Mouse (Mus musculus): ENCODE results near the gene Moap1. TPM values are rescaled to one million over a fixed set of nuclear protein-coding genes. Genes with fewer than 3 reads are reported as not detected.

The Moap1 gene
- polyA plus RNA-seq, 1 experiment from 2014 or later, result 47.0 TPM

GRCm38 (mm10) chr12:102729855-102730797, 13.3 kb downstream of the Moap1 start:
- no peaks in the 10 kb centered on the region for H3K27me3 ChIP-seq (replicated peaks; ENCODE audit: control insufficient read depth, insufficient read depth, low read length)
- peak overlapping the region; percentile 5; the same call in 1 of the 2 replicates for H3K4me3 ChIP-seq (ENCODE audit: low read depth, low read length)
- H3K4me1 ChIP-seq (ENCODE audit: control insufficient read depth, insufficient read depth, low read length), result peaks cover 15% of the 10 kb centered on the region
- H3K36me3 ChIP-seq (ENCODE audit: control insufficient read depth, insufficient read depth, low read length), result no peaks in the 10 kb centered on the region
- H3K9me3 ChIP-seq (replicated peaks; ENCODE audit: control insufficient read depth, low read length), result no peaks in the 10 kb centered on the region
- peak overlapping the region; percentile 47 for H3K4me2 ChIP-seq (ENCODE audit: low read length)
- peak overlapping the region; percentile 52 for H3K9ac ChIP-seq (ENCODE audit: low read length)
- H3K27ac ChIP-seq (ENCODE audit: low read depth, low read length), result peak overlapping the region; percentile 87
- WGBS, result 30% methylated on average over 26 of the region's 26 CpGs
- ATAC-seq, result peak; percentile 99
- DNase-seq (ENCODE audit: low spot score), result peak; percentile 97

DNA sequence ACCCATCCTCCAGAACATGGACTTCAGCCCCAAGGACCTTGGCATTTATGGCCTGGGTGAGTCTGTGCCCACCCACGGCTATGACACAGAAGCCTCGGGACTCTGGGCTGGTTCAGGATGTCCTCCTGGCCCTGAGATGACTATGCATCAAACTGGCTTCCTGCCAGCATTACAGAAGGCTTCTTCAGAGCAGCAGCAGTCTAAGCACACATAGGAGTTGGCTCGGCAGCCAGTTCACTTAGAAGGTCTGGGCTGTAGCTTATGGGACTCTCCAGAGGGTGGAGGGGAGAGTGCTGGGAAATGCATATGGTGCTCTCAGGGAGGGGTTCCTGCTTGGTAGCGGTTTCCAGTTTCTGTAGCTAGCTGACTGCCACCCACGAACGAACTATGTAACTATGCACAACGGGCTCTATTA, 17.7 kb downstream of the Moap1 start:
- H3K4me1 ChIP-seq (ENCODE audit: control insufficient read depth, insufficient read depth, low read length), result peaks cover 7% of the 10 kb centered on the region
- DNase-seq (ENCODE audit: low spot score) (no peak), ATAC-seq (no peak)
- H3K36me3 ChIP-seq (ENCODE audit: control insufficient read depth, insufficient read depth, low read length), result no peaks in the 10 kb centered on the region
- no peak overlapping the region for H3K4me2 ChIP-seq (ENCODE audit: low read length)
- H3K9ac ChIP-seq (ENCODE audit: low read length), result no peak overlapping the region
- no peak overlapping the region for H3K27ac ChIP-seq (ENCODE audit: low read depth, low read length)
- no peaks in the 10 kb centered on the region for H3K27me3 ChIP-seq (replicated peaks; ENCODE audit: control insufficient read depth, insufficient read depth, low read length)
- no peak overlapping the region for H3K4me3 ChIP-seq (ENCODE audit: low read depth, low read length)
- 81% methylated on average over 7 of the region's 7 CpGs for WGBS
- H3K9me3 ChIP-seq (replicated peaks; ENCODE audit: control insufficient read depth, low read length), result no peaks in the 10 kb centered on the region

DNA sequence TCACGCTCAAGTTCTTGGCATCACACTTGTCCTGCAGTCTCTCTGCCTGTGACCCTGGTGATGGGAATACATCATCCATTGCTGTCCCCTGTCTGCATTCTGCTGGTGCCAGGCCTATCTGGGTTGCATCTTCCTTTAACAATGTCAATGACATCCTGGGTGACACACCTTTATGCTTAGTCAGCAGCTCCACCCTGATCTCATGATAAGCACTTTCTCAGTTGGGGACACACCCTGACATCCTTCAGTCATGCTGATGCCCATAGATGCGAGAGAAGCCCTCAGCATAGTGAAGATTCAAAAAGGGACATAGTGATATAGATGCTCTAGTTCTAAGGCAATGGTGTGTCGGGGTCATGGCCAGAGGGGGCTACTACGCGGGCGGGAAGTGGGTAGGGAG, 18.3 kb downstream of the Moap1 start:
- no peak overlapping the region for H3K4me3 ChIP-seq (ENCODE audit: low read depth, low read length)
- H3K27ac ChIP-seq (ENCODE audit: low read depth, low read length), result no peak overlapping the region
- no peaks in the 10 kb centered on the region for H3K36me3 ChIP-seq (ENCODE audit: control insufficient read depth, insufficient read depth, low read length)
- no peak for ATAC-seq
- no peak for DNase-seq (ENCODE audit: low spot score)
- H3K4me1 ChIP-seq (ENCODE audit: control insufficient read depth, insufficient read depth, low read length), result peaks cover 4% of the 10 kb centered on the region
- no peak overlapping the region for H3K9ac ChIP-seq (ENCODE audit: low read length)
- no peaks in the 10 kb centered on the region for H3K9me3 ChIP-seq (replicated peaks; ENCODE audit: control insufficient read depth, low read length)
- no peaks in the 10 kb centered on the region for H3K27me3 ChIP-seq (replicated peaks; ENCODE audit: control insufficient read depth, insufficient read depth, low read length)
- 92% methylated on average over 6 of the region's 6 CpGs for WGBS
- no peak overlapping the region for H3K4me2 ChIP-seq (ENCODE audit: low read length)

- no peaks in the 10 kb centered on the region for H3K36me3 ChIP-seq (ENCODE audit: control insufficient read depth, insufficient read depth, low read length)
- ATAC-seq, result no peak
- no peak for DNase-seq (ENCODE audit: low spot score)
- 67% methylated on average over 6 of the region's 6 CpGs for WGBS
- H3K4me2 ChIP-seq (ENCODE audit: low read length), result no peak overlapping the region
- H3K9me3 ChIP-seq (replicated peaks; ENCODE audit: control insufficient read depth, low read length), result no peaks in the 10 kb centered on the region
- 0 out of 2 replicates have a peak overlapping the region, but pooled peaks have one; percentile 4 for H3K27ac ChIP-seq (ENCODE audit: low read depth, low read length)
- no peaks in the 10 kb centered on the region for H3K4me1 ChIP-seq (ENCODE audit: control insufficient read depth, insufficient read depth, low read length)
- H3K9ac ChIP-seq (ENCODE audit: low read length), result no peak overlapping the region
- no peak overlapping the region for H3K4me3 ChIP-seq (ENCODE audit: low read depth, low read length)
- no peaks in the 10 kb centered on the region for H3K27me3 ChIP-seq (replicated peaks; ENCODE audit: control insufficient read depth, insufficient read depth, low read length)
These were observed 19.6 kb downstream of the Moap1 start for GRCm38 (mm10) chr12:102723861-102724260.

- no peak overlapping the region for H3K9ac ChIP-seq (ENCODE audit: low read length)
- no peaks in the 10 kb centered on the region for H3K4me1 ChIP-seq (ENCODE audit: control insufficient read depth, insufficient read depth, low read length)
- H3K9me3 ChIP-seq (replicated peaks; ENCODE audit: control insufficient read depth, low read length), result no peaks in the 10 kb centered on the region
- H3K4me3 ChIP-seq (ENCODE audit: low read depth, low read length), result no peak overlapping the region
- H3K27me3 ChIP-seq (replicated peaks; ENCODE audit: control insufficient read depth, insufficient read depth, low read length), result no peaks in the 10 kb centered on the region
- ATAC-seq (no peak), DNase-seq (ENCODE audit: low spot score) (no peak)
- no peaks in the 10 kb centered on the region for H3K36me3 ChIP-seq (ENCODE audit: control insufficient read depth, insufficient read depth, low read length)
- WGBS, result 76% methylated on average over 8 of the region's 8 CpGs
- H3K27ac ChIP-seq (ENCODE audit: low read depth, low read length), result no peak overlapping the region
- no peak overlapping the region for H3K4me2 ChIP-seq (ENCODE audit: low read length)
These were observed 20.5 kb downstream of the Moap1 start for GRCm38 (mm10) chr12:102722966-102723365.

- H3K27ac ChIP-seq (ENCODE audit: low read depth, low read length), result no peak overlapping the region
- H3K4me3 ChIP-seq (ENCODE audit: low read depth, low read length), result no peak overlapping the region
- no peak for ATAC-seq
- H3K36me3 ChIP-seq (ENCODE audit: control insufficient read depth, insufficient read depth, low read length), result no peaks in the 10 kb centered on the region
- DNase-seq (ENCODE audit: low spot score), result no peak
- 61% methylated on average over 11 of the region's 11 CpGs for WGBS
- H3K4me2 ChIP-seq (ENCODE audit: low read length), result no peak overlapping the region
- no peaks in the 10 kb centered on the region for H3K9me3 ChIP-seq (replicated peaks; ENCODE audit: control insufficient read depth, low read length)
- no peaks in the 10 kb centered on the region for H3K4me1 ChIP-seq (ENCODE audit: control insufficient read depth, insufficient read depth, low read length)
- H3K27me3 ChIP-seq (replicated peaks; ENCODE audit: control insufficient read depth, insufficient read depth, low read length), result no peaks in the 10 kb centered on the region
- no peak overlapping the region for H3K9ac ChIP-seq (ENCODE audit: low read length)
These were observed 21.0 kb downstream of the Moap1 start for GRCm38 (mm10) chr12:102722451-102722850.

DNA sequence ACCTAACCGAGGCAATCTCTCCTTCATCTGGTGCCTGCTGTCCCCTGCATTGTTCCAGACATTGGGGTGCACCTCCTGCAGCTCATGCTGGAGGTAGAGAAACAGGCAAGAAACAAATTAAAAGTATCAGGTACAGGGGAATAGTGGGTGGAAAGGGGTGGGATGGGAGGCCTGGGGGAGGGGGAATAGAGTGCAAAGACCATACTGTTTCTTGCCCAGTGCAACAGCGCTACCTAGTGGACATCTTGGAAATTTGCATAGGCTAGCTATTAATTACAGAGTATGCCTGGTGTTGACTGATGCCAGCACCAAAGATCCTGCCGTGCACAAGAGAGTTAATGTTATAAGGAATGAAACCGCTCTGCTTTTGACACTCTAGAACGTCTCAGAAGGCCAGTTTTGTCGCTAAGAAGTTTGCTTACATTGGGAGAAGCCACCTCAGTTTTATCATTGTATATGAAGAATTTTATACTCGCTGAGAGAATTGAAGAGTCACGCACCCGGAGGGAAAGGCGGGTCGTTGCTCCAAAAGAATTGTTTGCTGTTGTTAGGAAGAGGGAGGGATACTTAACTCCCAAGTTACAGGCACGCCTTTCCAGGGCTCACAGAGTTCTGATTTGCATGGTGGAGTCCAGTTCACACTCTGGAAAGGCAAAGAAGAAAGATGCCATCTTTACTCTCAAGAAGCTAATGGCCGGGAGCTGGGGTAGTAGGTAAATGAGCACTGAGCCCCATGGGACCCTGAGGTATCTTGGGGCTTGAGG, 23.7 kb downstream of the Moap1 start:
- H3K36me3 ChIP-seq (ENCODE audit: control insufficient read depth, insufficient read depth, low read length), result no peaks in the 10 kb centered on the region
- ATAC-seq (peak; percentile 90), DNase-seq (ENCODE audit: low spot score) (peak; percentile 86)
- H3K4me2 ChIP-seq (ENCODE audit: low read length), result 0 out of 2 replicates have a peak overlapping the region, but pooled peaks have one; percentile 27
- no peaks in the 10 kb centered on the region for H3K27me3 ChIP-seq (replicated peaks; ENCODE audit: control insufficient read depth, insufficient read depth, low read length)
- H3K9ac ChIP-seq (ENCODE audit: low read length), result no peak overlapping the region
- H3K27ac ChIP-seq (ENCODE audit: low read depth, low read length), result no peak overlapping the region
- WGBS, result 28% methylated on average over 13 of the region's 13 CpGs
- H3K4me1 ChIP-seq (ENCODE audit: control insufficient read depth, insufficient read depth, low read length), result no peaks in the 10 kb centered on the region
- no peaks in the 10 kb centered on the region for H3K9me3 ChIP-seq (replicated peaks; ENCODE audit: control insufficient read depth, low read length)
- no peak overlapping the region for H3K4me3 ChIP-seq (ENCODE audit: low read depth, low read length)

DNA sequence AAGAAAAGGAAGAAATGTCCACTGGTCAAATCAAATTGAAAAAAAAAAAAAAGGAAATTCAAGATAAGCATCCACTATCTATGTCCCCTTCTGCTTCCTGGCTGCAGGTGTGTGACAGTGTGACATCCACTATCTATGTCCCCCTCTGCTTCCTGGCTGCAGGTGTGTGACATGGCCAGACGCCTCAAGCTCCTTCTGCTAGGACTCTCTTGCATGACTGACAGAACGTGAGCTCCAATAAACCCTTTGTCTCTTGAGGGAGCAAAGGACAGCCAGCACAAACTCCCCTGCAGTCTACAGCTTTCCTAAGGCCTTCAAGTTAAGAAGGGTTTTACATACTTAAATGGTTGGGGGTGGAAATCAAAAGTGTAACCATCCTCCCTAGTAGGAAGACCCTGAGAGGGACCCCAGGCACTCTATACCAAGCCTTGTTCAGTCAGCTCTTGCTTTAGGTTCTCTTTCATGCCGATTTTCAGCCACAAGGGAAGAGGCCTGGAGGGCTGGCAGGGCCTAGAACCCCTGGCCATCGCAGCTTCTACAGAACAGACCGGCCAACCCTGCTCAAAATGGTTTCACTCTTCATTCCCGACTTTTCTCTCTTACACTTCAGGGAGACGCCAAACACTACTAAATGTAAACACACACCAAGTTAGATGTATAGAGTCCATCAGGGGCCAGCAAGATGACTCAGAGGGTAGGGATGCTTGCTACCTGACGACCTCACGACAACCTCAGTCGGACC, 28.6 kb downstream of the Moap1 start:
- Histone ChIP-seq H3K27me3 (replicated peaks; ENCODE audit: control insufficient read depth, insufficient read depth, low read length) (no peaks in the 10 kb centered on the region), H3K4me3 (ENCODE audit: low read depth, low read length) (no peak overlapping the region), H3K9me3 (replicated peaks; ENCODE audit: control insufficient read depth, low read length) (no peaks in the 10 kb centered on the region), H3K27ac (ENCODE audit: low read depth, low read length) (no peak overlapping the region), H3K4me2 (ENCODE audit: low read length) (no peak overlapping the region), H3K36me3 (ENCODE audit: control insufficient read depth, insufficient read depth, low read length) (no peaks in the 10 kb centered on the region), H3K9ac (ENCODE audit: low read length) (no peak overlapping the region), H3K4me1 (ENCODE audit: control insufficient read depth, insufficient read depth, low read length) (no peaks in the 10 kb centered on the region)
- DNase-seq (ENCODE audit: low spot score), result no peak
- no peak for ATAC-seq
- 84% methylated on average over 10 of the region's 10 CpGs for WGBS

All from forebrain, embryonic 14.5 days (tissue).